Mouse (Mus musculus) adrenal gland, postnatal 4 days (tissue): ENCODE results near the gene Ccdc162. TPM values are rescaled to one million over a fixed set of nuclear protein-coding genes. Genes with fewer than 3 reads are reported as not detected.
"Not testable (repeated sequence)": the region's sequence is repeated elsewhere in the genome, so short reads cannot be mapped to it uniquely, and the experiment has no call there.

Source experiments
- DNase-seq, 2 experiments: peaks; one replicate each; pipeline ENCODE4 v3.0.0; 2021 to 2022; ENCODE audit warnings: low spot score in 2 of 2, mixed read lengths in 2 of 2
- total RNA-seq, 2 experiments: library from RNA; stranded (reverse); gene quantifications; 2 replicates each; pipeline ENCODE4 v1.2.3; 2021

Ccdc162 gene
- total RNA-seq, 2 experiments from 2014 or later = 0.31 to 0.76 TPM

DNA sequence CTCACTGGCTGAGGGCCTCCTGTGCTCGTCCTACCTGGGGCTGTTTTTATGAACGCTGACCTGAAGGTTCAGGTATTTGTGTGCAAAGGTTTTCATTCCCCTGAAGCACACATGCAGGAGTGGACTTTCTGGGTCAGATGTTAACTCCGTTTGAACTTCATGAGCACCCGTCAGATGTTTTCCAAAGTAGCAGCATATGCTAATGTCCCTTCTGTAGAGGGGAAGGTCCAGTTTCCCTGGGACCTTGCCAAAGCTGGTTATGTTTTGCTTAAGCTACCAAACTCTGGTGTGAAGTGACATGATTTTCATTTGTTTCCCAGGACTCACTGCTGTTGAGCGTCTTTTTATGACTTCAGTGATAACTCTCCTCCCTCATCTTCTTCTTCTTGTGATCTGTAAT, 16.8 kb downstream of the Ccdc162 start:
- no peak for DNase-seq

DNA sequence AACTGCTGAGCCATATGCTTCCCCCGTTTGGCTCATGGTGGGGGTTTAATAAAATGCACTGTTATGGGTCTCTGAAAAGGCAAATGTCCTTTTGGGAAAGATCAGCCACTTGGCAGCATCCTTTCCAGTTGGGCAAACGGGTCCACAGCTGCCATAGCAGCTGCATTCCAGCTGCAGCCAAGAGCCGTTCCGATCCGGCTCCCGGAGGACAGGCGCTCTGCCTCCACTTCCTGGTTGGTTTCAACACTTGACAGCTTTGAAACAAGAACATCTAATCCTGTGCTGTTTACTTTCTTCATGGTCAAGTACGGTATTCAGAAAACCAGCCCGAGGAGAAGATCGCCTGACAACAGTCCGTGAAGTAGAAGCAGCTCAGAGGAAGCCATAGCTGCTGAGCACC, 19.4 kb downstream of the Ccdc162 start:
- DNase-seq = no peak

DNA sequence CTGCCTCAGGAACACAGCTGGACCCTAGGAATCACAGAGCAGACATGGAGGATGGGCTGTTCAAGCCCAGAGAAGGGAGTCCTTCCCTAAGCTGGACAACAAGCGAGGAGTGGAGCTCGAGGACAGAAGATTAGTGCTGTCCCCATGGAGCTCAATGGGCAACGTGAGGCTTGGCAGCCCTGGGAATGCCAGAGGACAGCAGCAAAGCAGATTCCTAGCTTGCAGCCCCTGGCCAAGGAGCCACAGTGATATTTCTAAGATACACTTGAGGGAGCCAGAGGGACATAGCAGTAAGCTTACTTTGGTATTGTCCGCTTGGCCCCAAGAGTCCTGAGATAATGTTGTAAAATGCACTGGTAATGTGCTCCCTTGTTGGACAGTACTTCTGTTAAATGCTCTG, 25.5 kb downstream of the Ccdc162 start:
- DNase-seq = no peak

DNA sequence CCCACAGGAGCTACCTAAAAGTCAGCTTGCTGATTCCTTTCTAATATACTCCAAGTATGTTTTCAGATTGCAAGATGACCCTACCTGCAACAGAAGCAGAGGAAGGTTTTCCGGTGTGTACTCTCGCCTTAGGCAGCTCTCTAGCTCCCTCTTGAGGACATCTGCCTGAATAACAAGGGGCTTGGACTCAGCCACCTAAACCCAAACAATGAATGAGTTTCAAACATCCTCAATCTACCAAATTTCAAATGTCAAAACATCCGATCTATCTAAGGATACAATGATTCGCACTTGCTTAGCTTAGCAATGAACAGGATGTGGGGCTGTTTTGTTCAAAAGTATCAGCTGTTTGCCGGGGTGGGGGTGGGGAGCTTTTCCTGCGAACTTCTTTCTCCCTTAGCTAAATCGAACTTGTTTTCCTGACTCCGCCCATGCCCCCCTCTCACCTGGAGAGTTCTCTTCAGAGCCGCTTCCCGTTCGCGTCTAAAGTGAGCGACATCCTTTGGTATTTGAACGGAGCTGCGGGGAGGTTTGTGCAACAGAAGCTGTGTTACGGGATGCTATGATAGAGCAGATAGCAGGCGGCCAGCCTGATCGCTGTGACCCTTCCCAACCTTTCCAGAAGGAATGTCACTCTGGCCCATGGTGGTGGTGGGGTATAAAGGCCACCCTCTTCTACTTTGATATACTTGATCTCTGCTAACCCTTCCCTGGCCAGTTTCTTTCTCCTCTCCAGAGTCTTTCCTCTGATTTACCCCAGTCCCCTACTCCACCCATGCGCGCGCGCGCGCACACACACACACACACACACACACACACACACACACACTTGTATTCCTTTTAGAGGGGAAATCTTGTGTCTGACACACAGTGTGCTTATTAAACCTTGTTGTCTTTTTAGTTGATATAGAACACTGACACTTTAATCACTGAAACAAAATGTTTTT, 26.2 kb downstream of the Ccdc162 start:
- DNase-seq = no peak

DNA sequence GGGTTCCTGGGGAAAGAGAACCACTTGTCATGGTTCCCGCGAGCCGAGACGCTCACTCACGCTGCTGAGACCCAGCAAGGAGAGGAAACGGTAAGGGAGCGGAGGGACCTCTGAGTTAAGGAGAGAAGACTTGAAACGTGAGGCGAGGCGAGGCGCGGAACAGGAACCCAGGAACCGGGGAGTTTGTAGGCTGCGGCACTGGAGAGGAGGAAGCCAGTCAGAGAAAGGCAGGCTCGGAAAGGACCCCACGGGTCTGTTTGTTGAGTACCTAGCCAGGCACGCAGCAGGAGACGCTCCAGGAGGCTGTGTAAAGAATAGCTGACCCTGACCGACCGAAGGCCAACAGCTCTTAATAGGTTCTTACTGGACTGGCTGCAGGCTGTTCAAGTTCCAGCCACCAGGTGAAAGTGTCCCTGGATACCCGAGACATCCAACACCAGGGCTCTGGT, 31.9 kb downstream of the Ccdc162 start:
- no peak for DNase-seq

DNA sequence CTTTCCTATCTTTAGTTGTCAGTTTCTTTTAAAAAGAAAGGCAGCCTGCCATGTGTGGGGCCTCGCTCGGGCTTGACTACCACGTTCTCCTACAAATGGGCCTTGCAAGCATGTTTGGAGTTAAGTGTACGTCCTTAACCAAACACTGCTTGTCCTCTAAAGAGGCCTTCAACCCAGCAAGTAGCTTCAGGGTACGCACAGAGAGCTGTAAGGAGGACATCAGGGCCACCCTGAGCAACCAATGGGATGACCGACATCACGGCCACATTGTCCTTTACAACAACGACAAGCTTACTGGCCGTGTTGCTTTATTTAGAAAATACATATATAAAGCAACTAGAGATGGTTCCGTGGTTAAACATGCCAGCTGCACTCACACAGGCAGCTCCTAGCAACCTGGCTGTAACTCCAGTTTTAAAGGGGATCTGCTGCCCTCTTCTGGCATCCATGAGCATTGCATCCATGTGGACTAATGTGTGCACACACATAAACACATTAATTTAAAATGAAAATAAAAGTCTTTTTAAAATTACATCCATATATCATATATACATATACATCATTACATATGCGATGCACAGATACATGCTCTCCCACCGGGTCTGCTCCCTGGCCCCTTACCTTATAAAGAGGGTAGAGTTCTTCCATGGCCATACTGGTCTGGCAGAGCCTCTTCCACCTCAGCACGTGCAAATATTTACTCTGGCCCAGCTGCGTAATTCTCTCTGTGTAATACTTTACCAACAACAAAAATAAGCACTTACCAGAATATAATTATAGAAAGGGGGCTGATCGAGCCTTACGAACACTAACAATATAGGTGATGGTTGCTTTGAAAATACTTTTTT, 33.7 kb downstream of the Ccdc162 start:
- peak; percentile 53 to 69 for DNase-seq

DNA sequence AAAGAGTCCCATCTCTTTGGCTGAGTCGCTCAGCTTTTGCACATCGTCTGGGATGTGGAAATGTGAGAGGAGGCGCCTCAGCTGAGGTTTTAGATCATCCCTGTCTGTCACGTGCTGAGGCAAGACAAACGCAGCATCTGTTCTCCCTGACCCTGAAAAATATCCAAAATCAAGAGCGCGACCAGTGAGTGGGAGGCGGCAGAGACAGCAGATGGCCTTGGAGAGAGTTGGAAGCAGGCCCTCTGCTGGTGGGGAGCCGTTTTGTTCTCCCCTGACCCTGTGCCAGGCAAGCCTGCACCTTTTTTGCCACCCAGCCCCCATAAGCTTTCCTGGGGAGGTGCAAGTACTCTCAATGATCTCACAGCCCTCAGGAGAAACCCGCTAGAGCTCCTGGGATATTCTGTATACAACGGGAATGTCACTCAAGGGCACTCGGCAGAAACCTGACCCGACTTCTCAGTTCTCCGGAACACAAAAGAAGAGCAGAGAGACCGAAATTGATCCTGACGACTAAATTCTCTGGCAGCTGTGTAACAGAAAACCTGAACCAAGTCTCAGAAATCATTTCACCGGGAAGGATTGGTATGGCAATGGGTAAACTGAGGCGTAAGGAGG, 37.6 kb downstream of the Ccdc162 start:
- DNase-seq = peak in 1 of 2 experiments; percentile 39

DNA sequence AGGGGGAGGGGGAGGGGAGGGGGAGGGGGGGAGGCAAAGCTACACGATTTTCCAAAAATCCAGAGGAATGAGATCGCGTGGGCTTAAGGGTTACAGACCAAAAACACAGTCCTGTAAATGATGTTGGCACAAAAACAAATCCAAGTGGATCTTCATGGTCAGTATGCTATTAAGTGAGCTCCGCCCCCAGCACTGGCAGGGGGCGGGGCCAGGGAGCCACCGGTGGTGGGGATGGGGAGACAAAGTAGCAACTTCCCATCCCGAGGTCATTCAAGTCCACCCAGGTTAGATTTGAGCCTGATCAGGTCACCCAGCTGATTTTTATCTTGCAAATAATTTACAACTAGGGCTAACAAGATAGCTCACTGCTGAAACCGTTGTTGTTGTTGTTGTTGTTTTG, 39.0 kb downstream of the Ccdc162 start:
- DNase-seq = no peak

DNA sequence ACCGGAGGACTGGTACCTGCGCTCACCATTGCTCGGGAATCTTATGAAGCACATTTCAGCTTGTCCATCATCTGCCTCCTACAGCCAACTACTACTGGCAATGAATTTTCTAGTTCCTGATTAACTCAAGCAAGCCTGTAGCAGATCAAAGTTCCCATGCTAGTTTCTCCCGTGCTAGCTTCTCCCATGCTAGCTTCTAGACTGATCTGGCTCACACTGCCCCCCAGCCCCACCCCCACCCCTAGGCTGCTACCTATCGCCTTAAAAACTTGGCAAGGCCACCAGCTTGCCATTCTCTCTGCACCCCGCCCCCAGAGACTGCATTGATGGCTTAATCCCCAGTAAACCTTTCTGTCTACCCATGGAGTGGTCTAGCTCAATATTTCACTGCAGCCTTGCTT, 39.8 kb downstream of the Ccdc162 start:
- DNase-seq = no peak

DNA sequence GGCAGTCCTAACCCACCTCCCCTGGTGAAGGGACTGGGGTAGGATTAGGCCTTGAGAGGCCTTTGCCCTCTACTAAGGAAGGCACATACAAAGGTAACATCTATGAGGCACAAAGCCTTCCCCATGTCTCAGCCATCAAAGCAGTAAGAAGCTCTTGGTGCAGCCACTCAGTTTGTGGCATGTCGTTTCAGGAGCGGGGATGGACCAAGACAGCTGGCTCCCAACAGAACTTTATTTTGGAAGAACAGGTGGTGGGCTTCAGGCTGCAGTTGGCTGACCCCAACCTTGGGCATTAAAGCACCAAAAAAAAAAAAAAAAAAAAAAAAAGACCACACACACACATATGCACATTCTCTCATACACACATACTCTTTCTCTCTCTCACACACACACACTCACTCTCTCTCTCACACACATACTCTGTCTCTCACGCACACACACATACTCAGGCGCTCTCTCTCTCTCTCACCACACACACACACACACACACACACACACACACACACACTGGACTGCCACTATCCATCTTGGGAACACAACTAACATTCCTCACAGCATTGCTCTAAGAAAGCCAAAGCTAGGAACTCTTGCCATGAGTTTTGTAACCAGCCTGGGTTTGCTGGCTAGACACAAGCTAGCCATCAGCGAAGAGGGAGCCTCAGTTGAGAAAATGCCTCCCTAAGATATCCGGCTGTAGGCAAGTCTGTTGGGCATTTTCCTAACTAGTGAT, 40.4 kb downstream of the Ccdc162 start:
- DNase-seq = no peak

DNA sequence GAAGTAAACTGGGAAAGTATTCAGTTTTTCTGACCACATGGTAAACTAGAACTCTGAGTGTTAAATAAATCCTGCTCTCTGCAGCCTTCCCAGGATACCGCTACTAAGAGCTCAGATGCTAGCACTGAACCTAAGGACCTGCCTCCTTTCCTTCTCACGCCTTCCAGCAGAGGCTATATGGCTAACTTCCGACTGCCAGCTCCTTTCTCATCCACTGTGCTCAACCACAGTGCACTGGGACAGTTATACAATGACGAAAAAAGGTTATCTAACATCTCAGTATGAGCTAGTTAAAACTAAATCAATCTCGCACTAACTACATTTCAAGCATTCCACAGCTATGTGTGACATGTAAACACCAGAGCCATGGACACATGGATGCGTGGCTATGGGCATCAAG, 41.2 kb downstream of the Ccdc162 start:
- DNase-seq = no peak

DNA sequence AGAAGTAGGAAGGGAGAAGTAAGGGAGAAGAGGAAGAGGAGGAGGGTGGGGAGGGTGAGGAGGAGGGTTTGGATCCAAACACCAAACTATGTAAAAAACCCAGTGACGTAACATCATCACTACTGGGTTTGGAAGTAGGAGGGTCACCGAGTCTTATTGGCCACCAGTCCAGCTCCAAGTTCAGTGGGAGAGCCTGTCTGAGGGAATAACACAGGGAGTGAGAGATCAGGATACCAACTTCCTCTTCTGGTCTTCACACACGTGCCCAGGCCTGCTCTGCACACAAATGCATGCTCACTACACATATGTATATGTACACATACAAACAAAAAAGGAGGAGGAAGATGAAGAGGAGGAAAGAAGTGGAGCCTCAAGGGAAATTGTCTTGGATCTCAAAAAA, 42.1 kb downstream of the Ccdc162 start:
- no peak for DNase-seq

DNA sequence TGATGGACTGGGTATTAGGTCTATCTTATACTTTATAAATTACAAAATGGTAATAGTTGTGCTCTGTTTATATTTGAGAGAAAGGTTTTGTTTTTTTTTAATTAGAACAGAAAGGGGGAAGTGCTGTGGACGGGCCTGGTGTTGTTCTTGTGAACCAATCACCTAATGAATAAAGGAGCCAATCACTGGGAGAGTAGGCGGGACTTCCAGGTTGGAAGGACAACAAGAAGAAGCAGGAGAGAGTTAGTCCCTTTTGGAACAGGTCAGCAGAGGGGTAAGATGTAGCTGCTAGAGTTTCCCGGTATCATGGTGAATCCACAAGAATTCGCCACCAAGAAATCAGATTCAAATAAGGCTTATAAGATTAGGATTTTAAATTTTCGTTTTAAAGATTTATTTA, 46.2 kb downstream of the Ccdc162 start:
- no peak for DNase-seq

DNA sequence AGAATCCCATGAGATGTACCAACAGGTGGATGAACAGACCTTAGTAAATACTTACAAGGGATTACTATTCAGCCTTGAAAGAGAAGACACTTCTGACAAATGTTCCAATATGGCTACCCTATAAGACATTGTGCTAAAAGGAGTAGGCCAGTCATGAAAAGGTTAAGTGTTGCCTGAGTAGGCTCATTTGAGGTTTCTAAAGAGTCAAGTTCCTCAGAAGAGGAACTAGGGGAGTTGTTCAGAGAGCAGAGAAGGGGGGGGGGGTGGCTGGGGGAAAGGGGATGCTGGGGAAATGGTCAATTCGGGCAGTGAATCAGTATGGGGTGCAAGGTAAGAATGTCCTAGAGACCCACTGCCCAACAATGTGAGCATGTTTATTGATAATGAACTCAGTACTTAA, 50.9 kb downstream of the Ccdc162 start:
- DNase-seq = no peak

DNA sequence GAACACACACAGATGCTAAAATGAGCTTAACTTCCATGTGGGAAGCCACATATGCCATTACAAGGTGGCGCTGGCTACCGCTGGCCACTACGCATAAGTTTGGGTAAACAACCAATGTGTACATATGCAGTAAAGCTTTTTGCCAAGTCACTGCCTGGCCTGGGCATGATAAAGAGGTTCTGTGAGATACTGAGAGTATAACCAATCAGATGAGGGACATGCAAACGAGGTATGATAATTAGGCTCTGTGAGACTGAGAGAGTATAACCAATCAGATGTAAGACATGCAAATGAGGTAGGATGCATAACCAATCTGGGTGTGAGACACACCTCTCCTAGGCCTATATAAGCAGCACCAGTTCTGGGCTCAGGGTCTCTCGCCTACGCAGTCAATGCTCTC, 56.8 kb downstream of the Ccdc162 start:
- DNase-seq = not testable (repeated sequence)

DNA sequence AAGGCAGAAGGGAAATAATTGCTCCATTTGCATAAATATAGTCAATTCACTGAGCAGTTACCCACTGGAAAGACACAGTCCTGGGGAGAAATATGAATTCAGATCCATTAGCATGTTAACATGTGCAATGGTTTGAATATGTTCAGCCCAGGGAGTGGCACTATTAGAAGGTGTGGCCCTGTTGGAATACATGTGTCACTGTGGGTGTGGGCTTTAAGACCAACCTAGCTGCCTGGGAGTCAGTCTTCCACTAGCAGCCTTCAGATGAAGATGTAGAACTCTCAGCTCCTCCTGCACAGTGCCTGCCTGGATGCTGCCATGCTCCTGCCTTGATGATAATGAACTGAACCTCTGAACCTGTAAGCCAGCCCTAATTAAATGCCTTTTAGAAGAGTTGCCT, 60.8 kb downstream of the Ccdc162 start:
- not testable (repeated sequence) for DNase-seq

DNA sequence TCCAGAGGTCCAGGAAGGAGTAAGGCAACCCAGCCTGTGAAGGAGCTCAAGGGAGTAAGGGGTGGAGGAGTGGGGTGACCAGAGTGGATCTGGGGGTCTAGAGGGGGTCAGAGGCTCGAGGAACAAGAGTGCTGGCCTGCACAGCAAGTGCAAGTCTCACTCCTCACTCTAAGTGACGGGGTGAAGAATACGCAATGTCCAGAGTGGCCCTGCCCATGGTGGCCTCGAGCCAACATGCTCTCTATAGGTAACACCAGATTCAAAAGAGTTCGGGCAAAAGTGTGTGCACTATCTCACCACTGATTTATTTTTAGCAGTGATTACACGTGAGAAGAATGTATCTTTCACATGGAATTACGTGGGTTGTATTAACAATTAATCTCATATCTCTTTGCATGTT, 63.4 kb downstream of the Ccdc162 start:
- DNase-seq = no peak

DNA sequence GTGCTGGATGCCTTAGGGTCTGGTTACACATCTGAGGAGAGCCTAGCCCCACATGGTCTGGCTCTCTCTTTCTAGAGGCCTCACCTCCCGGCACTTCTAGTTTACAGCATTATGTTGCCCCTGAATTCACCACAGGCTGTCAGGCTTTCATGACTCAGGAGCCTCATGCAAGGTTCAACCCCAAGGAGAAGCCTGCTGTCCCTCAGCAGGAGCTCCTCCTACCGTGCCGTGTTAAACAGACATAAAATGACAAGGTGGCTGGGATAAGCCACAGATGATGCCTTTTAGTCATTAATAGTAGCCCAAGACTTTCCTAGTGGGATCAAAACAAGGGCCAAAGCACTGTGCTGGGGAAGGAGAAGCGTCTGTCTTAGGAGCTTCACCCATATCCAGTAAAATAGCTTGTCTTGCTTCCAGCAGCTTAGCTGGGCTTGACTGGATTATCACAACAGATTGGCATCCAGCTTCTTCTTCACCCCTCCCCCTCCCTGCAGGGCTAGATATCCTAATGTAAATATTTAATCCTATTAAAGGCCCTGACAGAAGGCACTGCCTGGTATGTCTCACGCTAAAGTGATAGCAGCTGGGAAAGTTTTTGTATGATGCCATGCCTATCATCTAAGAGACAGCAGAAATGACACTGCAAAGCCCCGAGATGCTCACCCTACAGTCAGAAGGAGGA, 64.2 kb downstream of the Ccdc162 start:
- DNase-seq = no peak

DNA sequence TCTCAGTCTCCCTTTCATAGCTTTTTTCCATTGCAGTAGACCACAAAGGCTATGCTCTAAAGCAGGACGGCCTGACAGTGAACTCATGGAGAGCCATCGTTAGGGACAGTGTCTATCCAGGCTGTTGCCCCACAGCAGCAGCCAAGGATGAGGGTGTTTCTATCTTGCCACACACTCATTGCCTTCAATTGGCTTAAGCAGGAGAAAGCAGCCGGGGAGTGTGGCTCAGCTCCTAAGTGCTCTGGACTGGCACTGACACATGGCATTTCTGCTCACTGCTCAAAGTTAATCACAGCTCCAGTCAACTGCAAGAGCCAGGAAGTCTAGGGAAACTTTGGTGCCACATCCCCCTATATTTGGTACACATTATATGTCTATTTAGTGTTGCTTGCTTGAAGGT, 64.9 kb downstream of the Ccdc162 start:
- DNase-seq = no peak

DNA sequence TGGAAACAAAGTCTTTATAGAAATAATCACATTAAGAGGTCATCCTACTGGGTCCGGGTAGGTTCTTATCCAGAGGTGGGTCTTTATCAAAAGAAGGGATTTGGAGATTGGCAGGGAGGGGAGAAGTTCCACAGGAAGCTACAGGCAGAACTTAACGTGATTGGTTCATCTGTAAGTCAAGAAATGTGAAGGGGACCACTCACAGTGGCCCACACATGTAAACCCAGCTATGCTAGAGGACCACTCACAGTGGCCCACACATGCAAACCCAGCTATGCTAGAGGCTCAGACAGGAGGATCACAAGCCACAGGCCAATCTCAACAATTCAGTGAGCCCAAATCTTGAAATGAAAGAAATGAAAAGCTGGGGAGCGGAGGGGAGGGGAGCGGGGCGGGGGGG, 67.2 kb downstream of the Ccdc162 start:
- DNase-seq = no peak
